Mouse (Mus musculus) lung, embryonic 16.5 days (tissue): ENCODE results near the gene Zswim5. TPM values are rescaled to one million over a fixed set of nuclear protein-coding genes. Genes with fewer than 3 reads are reported as not detected.

Experiments
- ATAC-seq: fragments of 200-750 bp; cut with Nextera tagmentation; 2 replicates; pipeline ENCODE4 v1.8.0; 2017; ENCODE audit warnings: low read depth, mild to moderate bottlenecking, moderate library complexity
- H3K27ac ChIP-seq: fragments of 300-500 bp; sonication (generic); 2 replicates; pipeline ENCODE4 v1.5.1; 2014; ENCODE audit warnings: mild to moderate bottlenecking, control low read depth, low read length
- H3K27me3 ChIP-seq: fragments of 300-500 bp; sonication (generic); 2 replicates; pipeline ENCODE4 v1.6.1; 2014; ENCODE audit warnings: low read depth, low read length, mixed read lengths; ENCODE audit not compliant: control insufficient read depth, insufficient read depth
- H3K36me3 ChIP-seq: fragments of 300-500 bp; sonication (generic); 2 replicates; pipeline ENCODE4 v1.6.1; 2014; ENCODE audit warnings: low read length; ENCODE audit not compliant: control insufficient read depth, insufficient read depth
- H3K4me1 ChIP-seq: fragments of 300-500 bp; sonication (generic); replicated peaks from 2 replicates; pipeline ENCODE4 v1.6.1; 2014; ENCODE audit warnings: low read length, mixed read lengths; ENCODE audit not compliant: control insufficient read depth, insufficient read depth
- H3K4me2 ChIP-seq: fragments of 300-500 bp; sonication (generic); 2 replicates; pipeline ENCODE4 v1.6.1; 2014; ENCODE audit warnings: low read depth, low read length, control low read depth
- H3K4me3 ChIP-seq: fragments of 300-500 bp; sonication (generic); 2 replicates; pipeline ENCODE4 v1.5.1; 2014; ENCODE audit warnings: mild to moderate bottlenecking, low read length, control low read depth
- H3K9ac ChIP-seq: fragments of 300-500 bp; sonication (generic); 2 replicates; pipeline ENCODE4 v1.6.1; 2014; ENCODE audit warnings: low read length, control low read depth
- H3K9me3 ChIP-seq: fragments of 300-500 bp; sonication (generic); 2 replicates; pipeline ENCODE4 v1.6.1; 2016; ENCODE audit warnings: low read length; ENCODE audit not compliant: control insufficient read depth
- WGBS: fragments of 180-500 bp; shearing (Covaris S2); extraction: QIAGEN DNeasy Blood & Tissue Kit; methylation state at CpG from one replicate; pipeline ENCODE4 v1.1.7; 2014; 5-methylcytosine and 5-hydroxymethylcytosine counted together
- polyA plus RNA-seq: library from polyadenylated mRNA; unstranded; fragments of >200 nt; fragmentation: Nextera tagmentation; extraction: Ambion mirVana; gene quantifications from 2 replicates; pipeline ENCODE4 v1.2.1, GENCODE M21; 2015

Zswim5 gene
- polyA plus RNA-seq, 1 experiment from 2014 or later, result 0.40 TPM

DNA sequence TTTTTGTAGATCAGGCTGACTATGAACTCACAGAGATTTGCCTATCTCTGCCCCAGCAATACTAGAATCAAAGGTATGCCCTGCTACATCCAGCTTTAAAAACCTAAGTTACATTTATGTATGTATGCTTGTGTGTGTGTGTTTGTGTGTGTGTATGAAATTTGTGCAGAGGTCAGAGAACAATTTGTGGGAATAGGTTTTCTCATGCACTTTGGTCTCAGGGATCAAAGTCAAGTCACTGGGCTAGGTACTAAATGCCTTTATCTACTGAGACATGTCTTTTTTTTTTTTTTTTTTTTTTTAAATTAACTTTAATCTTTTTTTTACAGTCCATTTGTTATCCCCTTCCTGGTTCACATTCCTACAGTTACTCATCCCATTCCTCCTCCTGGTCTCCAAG lies 5.5 kb downstream of the Zswim5 start:
- Histone ChIP-seq H3K4me2 (no peak overlapping the region), H3K27ac (no peak overlapping the region), H3K4me3 (no peak overlapping the region), H3K9ac (no peak overlapping the region), H3K27me3 (peaks cover 10% of the 10 kb centered on the region), H3K4me1 (0 out of 2 replicates have a peak, but pooled peaks cover 4% of the 10 kb centered on the region), H3K36me3 (no peaks in the 10 kb centered on the region), H3K9me3 (no peaks in the 10 kb centered on the region)
- no peak for ATAC-seq

DNA sequence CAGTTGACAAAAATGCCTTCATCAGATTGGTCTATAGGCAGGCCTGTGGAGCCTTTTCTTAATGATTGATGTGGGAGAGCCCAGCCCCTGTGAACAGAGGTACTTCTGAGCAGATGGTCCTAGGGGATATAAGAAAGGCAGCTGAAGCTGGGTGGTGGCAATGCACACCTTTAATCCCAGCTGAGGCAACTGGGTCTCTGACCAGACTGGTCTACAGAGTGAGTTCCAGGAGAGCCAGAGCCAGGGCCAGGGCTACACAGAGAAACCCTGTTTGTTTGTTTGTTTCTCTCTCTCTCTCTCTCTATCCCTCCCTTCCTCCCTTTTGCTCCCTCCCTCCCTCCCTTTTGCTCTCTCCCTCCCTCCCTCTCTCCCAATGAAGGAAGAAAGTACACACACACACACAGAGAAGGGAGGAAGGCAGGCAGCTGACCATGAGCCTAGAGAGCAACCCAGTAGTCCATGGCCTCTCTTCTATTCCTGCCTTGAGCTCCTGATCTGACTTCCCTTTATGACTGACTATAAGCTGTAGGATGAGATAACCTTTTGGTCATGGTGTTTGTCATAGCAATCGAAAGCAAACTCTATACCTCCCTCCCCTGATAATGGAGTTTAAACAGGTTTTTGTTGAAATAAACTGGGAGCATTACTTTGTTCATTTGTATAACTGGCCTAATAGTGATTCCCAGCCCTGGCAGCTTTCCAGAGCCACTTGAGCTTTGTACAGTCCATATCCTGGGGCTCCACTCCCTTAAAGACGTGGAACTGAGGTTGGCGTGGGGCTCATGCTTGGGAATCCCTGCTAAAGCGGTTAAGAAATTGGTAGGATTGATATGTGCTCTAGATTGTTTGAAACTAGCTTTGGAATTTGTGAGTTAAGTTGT lies 17.3 kb downstream of the Zswim5 start:
- 30% methylated on average over 4 of the region's 4 CpGs for WGBS
- no peak overlapping the region for H3K4me2 ChIP-seq

DNA sequence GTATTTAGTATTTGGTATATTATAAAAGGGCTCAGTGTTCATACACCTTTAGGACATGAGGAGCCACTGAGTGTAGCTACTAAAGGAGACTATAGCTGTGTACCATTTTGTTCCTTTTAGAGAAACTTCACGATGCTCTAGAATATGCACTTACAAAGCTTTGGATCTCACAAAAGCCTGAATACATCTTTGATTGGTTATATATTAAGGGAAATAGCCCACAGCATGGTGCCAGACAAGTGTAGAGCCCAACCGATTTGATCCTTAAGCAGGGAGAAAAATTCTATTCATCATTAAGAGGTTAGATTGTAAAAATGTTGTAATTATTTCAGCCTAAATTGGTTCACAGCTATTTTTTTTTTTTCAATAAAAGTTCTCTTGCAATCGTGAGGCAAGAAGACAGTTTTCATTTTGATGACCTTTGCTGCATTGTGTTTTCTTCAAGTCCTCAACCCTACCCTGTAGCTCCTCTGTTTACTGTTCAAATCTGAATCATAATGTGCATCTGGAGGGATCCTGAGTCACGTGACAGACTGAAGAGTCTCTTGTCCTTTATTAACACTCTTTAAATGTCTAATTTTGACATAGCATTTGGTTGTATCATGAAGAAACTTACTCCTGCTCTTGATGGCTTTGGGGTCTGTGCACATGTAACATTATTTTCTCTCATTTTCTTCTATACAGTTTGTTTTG lies 33.5 kb downstream of the Zswim5 start:
- Histone ChIP-seq H3K4me2 (no peak overlapping the region), H3K9me3 (no peaks in the 10 kb centered on the region), H3K27me3 (no peaks in the 10 kb centered on the region), H3K4me1 (no peaks in the 10 kb centered on the region), H3K4me3 (no peak overlapping the region), H3K27ac (no peak overlapping the region), H3K9ac (no peak overlapping the region), H3K36me3 (no peaks in the 10 kb centered on the region)
- 64% methylated on average over 4 of the region's 4 CpGs for WGBS
- no peak for ATAC-seq

More for the DNA sequence above, 17.3 kb downstream of the Zswim5 start:
- Histone ChIP-seq H3K9me3 (no peaks in the 10 kb centered on the region), H3K27me3 (no peaks in the 10 kb centered on the region), H3K27ac (no peak overlapping the region), H3K4me3 (no peak overlapping the region), H3K9ac (no peak overlapping the region), H3K4me1 (no peaks in the 10 kb centered on the region), H3K36me3 (no peaks in the 10 kb centered on the region)
- no peak; the same call in 1 of the 2 replicates for ATAC-seq

DNA sequence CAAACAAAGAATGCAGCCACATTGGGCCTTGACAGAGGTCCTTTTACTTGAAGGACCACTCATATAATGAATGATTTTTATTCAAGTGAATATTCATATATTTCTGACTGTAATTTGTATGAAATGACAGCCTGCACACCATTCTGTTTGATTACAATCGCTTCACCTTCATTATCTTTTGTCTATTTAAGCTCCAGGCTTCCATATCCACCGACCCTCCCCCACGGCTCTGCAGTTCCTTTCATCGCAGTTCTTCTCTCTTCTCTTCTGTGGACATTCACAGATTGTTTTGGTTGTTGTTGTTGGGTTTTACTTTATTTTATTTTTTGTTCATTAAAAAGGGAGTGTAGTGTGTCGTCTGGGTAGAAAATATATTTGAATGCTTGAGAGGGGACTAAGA lies 34.0 kb downstream of the Zswim5 start:
- Histone ChIP-seq H3K4me2 (no peak overlapping the region), H3K4me1 (no peaks in the 10 kb centered on the region), H3K9ac (no peak overlapping the region), H3K36me3 (no peaks in the 10 kb centered on the region), H3K9me3 (no peaks in the 10 kb centered on the region), H3K27ac (no peak overlapping the region), H3K4me3 (no peak overlapping the region), H3K27me3 (no peaks in the 10 kb centered on the region)
- 54% methylated on average over 5 of the region's 5 CpGs for WGBS
- ATAC-seq, result no peak

DNA sequence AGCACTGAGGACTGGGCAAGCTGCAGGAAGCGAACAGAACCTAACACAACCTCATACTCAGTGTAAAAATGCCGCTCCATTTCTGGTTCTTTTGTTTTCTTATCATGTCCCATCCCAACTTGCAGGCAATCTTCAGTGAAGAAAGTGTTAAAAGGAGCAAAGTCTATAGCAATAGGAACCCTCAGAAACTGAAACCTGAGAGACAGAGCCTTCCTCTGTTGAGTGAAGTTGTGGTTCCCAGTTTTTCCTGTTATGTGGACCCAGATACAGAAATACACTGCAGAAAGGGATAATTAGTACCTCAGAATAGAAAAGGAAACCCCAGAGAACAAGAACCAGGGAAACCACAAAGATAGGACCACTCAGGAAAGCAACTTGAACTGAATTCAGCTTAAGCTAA lies 36.1 kb downstream of the Zswim5 start:
- H3K27me3 ChIP-seq, result no peaks in the 10 kb centered on the region
- no peak overlapping the region for H3K27ac ChIP-seq
- no peaks in the 10 kb centered on the region for H3K4me1 ChIP-seq
- H3K36me3 ChIP-seq, result no peaks in the 10 kb centered on the region
- no peak overlapping the region for H3K4me3 ChIP-seq
- no peak for ATAC-seq
- H3K9me3 ChIP-seq, result no peaks in the 10 kb centered on the region
- 89% methylated on average over 2 of the region's 2 CpGs for WGBS
- H3K4me2 ChIP-seq, result no peak overlapping the region
- H3K9ac ChIP-seq, result no peak overlapping the region

DNA sequence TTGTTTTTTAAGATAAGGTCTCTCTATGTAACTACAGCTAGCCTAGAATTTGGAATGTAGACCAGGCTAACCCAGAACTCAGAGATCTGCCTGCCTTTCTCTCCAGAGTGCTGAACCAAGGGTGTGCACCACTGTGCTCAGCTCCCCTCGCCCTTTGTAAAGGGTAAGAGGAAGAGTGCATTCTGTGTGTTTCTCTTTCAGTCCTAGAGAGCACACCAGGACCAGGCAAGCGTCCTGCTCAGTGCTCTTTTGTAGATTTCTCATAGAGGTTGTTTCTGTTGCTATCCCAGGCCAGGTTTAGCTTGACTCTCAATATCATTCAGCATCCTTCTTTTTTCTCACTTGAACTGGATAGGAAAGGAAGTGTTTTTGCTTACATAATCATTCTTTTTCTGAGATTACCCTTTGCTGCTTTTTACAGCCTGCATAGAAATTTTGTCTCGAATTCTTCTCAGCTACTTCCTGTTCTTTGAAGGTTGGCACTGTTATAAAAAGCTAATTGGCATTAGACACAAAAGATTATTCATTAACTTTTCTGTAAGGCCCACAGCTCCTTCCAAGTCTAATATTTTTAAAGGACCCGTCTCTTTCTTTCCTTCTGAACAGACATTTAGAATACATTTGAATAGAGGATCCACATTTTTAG lies 51.0 kb downstream of the Zswim5 start:
- Histone ChIP-seq H3K4me2 (no peak overlapping the region), H3K4me1 (no peaks in the 10 kb centered on the region), H3K9me3 (no peaks in the 10 kb centered on the region), H3K27ac (no peak overlapping the region), H3K27me3 (no peaks in the 10 kb centered on the region), H3K36me3 (no peaks in the 10 kb centered on the region), H3K4me3 (no peak overlapping the region), H3K9ac (no peak overlapping the region)
- ATAC-seq, result no peak
- WGBS, result 39% methylated on average over 4 of the region's 4 CpGs

DNA sequence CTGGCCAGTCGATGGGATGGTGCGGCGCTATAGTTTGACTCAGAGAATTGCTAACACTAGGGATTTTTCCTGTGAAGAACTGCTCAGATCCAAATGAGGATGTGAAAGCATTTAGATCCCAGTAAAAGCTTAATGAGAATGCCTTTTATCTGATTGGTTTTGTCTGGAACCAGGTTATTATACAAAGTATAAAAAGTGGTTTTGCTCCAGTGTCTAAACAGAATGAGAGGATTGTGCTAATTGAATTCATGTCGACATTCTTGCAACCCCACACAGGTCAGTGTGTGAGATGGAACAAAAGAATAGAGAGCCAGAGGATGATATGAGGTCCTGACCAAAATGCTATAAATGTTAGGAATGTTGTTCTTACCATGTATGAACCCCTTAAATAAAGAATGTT lies 62.4 kb downstream of the Zswim5 start:
- ATAC-seq, result no peak
- H3K4me3 ChIP-seq, result no peak overlapping the region
- no peaks in the 10 kb centered on the region for H3K9me3 ChIP-seq
- H3K4me2 ChIP-seq, result no peak overlapping the region
- H3K36me3 ChIP-seq, result no peaks in the 10 kb centered on the region
- H3K4me1 ChIP-seq, result no peaks in the 10 kb centered on the region
- no peaks in the 10 kb centered on the region for H3K27me3 ChIP-seq
- 84% methylated on average over 4 of the region's 4 CpGs for WGBS
- no peak overlapping the region for H3K9ac ChIP-seq
- H3K27ac ChIP-seq, result no peak overlapping the region

DNA sequence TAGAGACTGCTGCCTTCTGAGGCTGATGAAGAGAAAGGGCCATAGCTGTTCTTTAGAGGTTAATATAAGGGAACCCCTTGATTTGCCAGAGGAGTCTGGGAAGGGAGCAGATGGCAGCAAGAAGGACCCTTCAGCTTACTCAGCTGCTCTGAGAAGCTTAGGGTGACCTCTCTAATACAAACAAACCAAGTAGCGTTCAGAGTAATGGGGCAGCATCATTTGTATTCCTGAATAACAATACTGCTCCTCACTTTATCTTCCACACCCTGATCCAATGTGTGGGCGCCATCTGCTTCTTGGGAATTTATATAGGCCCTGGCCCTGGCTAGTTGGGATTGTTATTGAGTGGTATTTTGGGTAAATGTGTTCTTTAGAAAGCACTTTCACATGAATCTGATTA lies 65.5 kb downstream of the Zswim5 start:
- Histone ChIP-seq H3K27ac (no peak overlapping the region), H3K4me3 (no peak overlapping the region), H3K27me3 (no peaks in the 10 kb centered on the region), H3K4me1 (no peaks in the 10 kb centered on the region), H3K9me3 (no peaks in the 10 kb centered on the region), H3K9ac (no peak overlapping the region), H3K4me2 (no peak overlapping the region), H3K36me3 (no peaks in the 10 kb centered on the region)
- WGBS, result 46% methylated on average over 2 of the region's 2 CpGs
- ATAC-seq, result no peak

DNA sequence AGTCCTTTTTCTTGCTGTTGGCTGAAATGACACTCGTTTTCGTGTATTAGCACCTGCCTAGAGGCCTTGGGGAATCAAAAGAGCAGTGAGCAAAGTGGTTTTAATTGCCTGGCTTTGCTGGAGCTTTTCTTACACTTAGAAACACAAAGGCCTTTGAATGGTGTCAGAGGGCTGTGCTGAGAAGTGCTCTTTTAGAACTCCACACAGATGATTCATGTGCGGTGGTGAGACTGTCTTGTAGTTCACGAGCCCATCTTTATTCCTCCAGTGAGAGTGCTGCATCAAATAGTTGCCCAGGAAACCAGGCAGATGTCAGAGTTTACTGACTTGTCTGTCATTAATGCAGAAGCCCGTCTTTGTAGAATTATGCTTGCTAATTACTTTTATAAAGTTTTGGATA lies 66.9 kb downstream of the Zswim5 start:
- Histone ChIP-seq H3K4me1 (no peaks in the 10 kb centered on the region), H3K4me3 (no peak overlapping the region), H3K4me2 (no peak overlapping the region), H3K27ac (no peak overlapping the region), H3K9ac (no peak overlapping the region), H3K36me3 (no peaks in the 10 kb centered on the region), H3K27me3 (no peaks in the 10 kb centered on the region), H3K9me3 (no peaks in the 10 kb centered on the region)
- ATAC-seq, result no peak
- WGBS, result 53% methylated on average over 5 of the region's 5 CpGs
